Mouse (Mus musculus) MEL (cell line): ENCODE data around the gene Tcaf1. TPM values are rescaled to one million over a fixed set of nuclear protein-coding genes. Genes with fewer than 3 reads are reported as not detected.

Source experiments
- DNase-seq: peaks from one replicate; pipeline ENCODE4 v3.0.0; 2011; ENCODE audit warnings: low read depth, low spot score
- H3K27ac ChIP-seq: 2 replicates; pipeline ENCODE4 v1.5.1; 2012; ENCODE audit warnings: low read depth, mild to moderate bottlenecking, control low read depth, low read length, moderate library complexity; ENCODE audit not compliant: control insufficient read depth
- H3K27me3 ChIP-seq, 2 experiments: fragments of 150-350 bp in 1 of 2; sonication (generic) in 1 of 2; 2 replicates each; pipeline ENCODE4 v1.6.1; 2012; ENCODE audit warnings: low read length in 2 of 2, mild to moderate bottlenecking in 2 of 2, improper control_type of control experiment in 1 of 2, moderate library complexity in 1 of 2; ENCODE audit not compliant: insufficient read depth in 2 of 2, control insufficient read depth in 1 of 2
- H3K36me3 ChIP-seq, 2 experiments: 2 replicates each; pipeline ENCODE4 v1.6.1; 2012 to 2014; ENCODE audit warnings: low read length in 2 of 2, improper control_type of control experiment in 1 of 2, inconsistent platforms in 1 of 2, mild to moderate bottlenecking in 1 of 2; ENCODE audit not compliant: insufficient read depth in 2 of 2, control insufficient read depth in 1 of 2
- H3K4me1 ChIP-seq, 2 experiments: fragments of 150-350 bp in 1 of 2; sonication (generic) in 1 of 2; 2 replicates each; pipeline ENCODE4 v1.6.1; 2012; ENCODE audit warnings: low read length in 2 of 2, improper control_type of control experiment in 1 of 2, mild to moderate bottlenecking in 1 of 2; ENCODE audit not compliant: insufficient read depth in 2 of 2, control insufficient read depth in 1 of 2
- H3K4me3 ChIP-seq, 2 experiments: fragments of 150-350 bp in 1 of 2; sonication (generic) in 1 of 2; 2 replicates each; pipeline ENCODE4 v1.5.1; 2012; ENCODE audit warnings: low read depth in 2 of 2, low read length in 2 of 2, mild to moderate bottlenecking in 2 of 2, moderate library complexity in 2 of 2, control low read depth in 1 of 2, improper control_type of control experiment in 1 of 2; ENCODE audit not compliant: control insufficient read depth in 1 of 2, insufficient read depth in 1 of 2
- H3K79me2 ChIP-seq: 2 replicates; pipeline ENCODE4 v1.6.1; 2012; ENCODE audit warnings: mild to moderate bottlenecking, low read length, moderate library complexity; ENCODE audit not compliant: control insufficient read depth, poor library complexity, insufficient read depth
- H3K9ac ChIP-seq: 2 replicates; pipeline ENCODE4 v1.6.1; 2012; ENCODE audit warnings: low read depth, mild to moderate bottlenecking, control low read depth, low read length, moderate library complexity; ENCODE audit not compliant: control insufficient read depth, poor library complexity, severe bottlenecking
- H3K9me3 ChIP-seq: fragments of 150-350 bp; sonication (generic); replicated peaks from 2 replicates; pipeline ENCODE4 v1.6.1; 2012; ENCODE audit warnings: mild to moderate bottlenecking, low read length, improper control_type of control experiment, moderate library complexity; ENCODE audit not compliant: insufficient read depth
- CHD1 ChIP-seq: IDR thresholded peaks from 2 replicates; pipeline ENCODE4 v1.6.1; 2012; ENCODE audit warnings: low read depth, mild to moderate bottlenecking, inconsistent platforms, low read length, improper control_type of control experiment
- CHD2 ChIP-seq: IDR thresholded peaks from 2 replicates; pipeline ENCODE4 v1.6.1; 2011; ENCODE audit warnings: low read length, improper control_type of control experiment
- CTCF ChIP-seq, 3 experiments: IDR thresholded peaks in 2 of 3; conservative IDR thresholded peaks in 1 of 3; 2 replicates each; pipeline ENCODE4 v1.5.1; 2011 to 2012; ENCODE audit warnings: low read length in 3 of 3, low read depth in 2 of 3, mild to moderate bottlenecking in 2 of 3, improper control_type of control experiment in 1 of 3, inconsistent platforms in 1 of 3, mixed read lengths in 1 of 3, moderate library complexity in 1 of 3; ENCODE audit not compliant: control insufficient read depth in 1 of 3, insufficient read depth in 1 of 3, poor library complexity in 1 of 3, severe bottlenecking in 1 of 3
- E2F4 ChIP-seq: IDR thresholded peaks from 2 replicates; pipeline ENCODE4 v1.6.1; 2011; ENCODE audit warnings: low read depth, low read length, improper control_type of control experiment, borderline replicate concordance
- EP300 ChIP-seq, 2 experiments: IDR thresholded peaks; 2 replicates each; pipeline ENCODE4 v1.6.1; 2011; ENCODE audit warnings: improper control_type of control experiment in 2 of 2, low read length in 2 of 2, low read depth in 1 of 2, mild to moderate bottlenecking in 1 of 2
- ETS1 ChIP-seq: IDR thresholded peaks from 2 replicates; pipeline ENCODE4 v1.6.1; 2012; ENCODE audit warnings: low read depth, mild to moderate bottlenecking, inconsistent platforms, low read length, improper control_type of control experiment, moderate library complexity
- GATA1 ChIP-seq: IDR thresholded peaks from 2 replicates; pipeline ENCODE4 v1.6.1; 2011; ENCODE audit warnings: low read depth, low read length, improper control_type of control experiment
- JUND ChIP-seq: IDR thresholded peaks from 2 replicates; pipeline ENCODE4 v1.6.1; 2011; ENCODE audit warnings: low read depth, mild to moderate bottlenecking, improper control_type of control experiment, low read length
- MAZ ChIP-seq: IDR thresholded peaks from 2 replicates; pipeline ENCODE4 v1.6.1; 2012; ENCODE audit warnings: low read depth, mild to moderate bottlenecking, inconsistent platforms, low read length, improper control_type of control experiment
- MXI1 ChIP-seq: IDR thresholded peaks from 2 replicates; pipeline ENCODE4 v1.6.1; 2011; ENCODE audit warnings: mild to moderate bottlenecking, low read depth, low read length, improper control_type of control experiment
- MYB ChIP-seq: IDR thresholded peaks from 2 replicates; pipeline ENCODE4 v1.6.1; 2011; ENCODE audit warnings: mild to moderate bottlenecking, low read depth, low read length, improper control_type of control experiment
- NELFE ChIP-seq: IDR thresholded peaks from 2 replicates; pipeline ENCODE4 v1.6.1; 2011; ENCODE audit warnings: low read depth, low read length, improper control_type of control experiment
- NRF1 ChIP-seq: IDR thresholded peaks from 2 replicates; pipeline ENCODE4 v1.6.1; 2014; ENCODE audit warnings: low read depth, mild to moderate bottlenecking, inconsistent platforms, low read length, improper control_type of control experiment, moderate library complexity; ENCODE audit not compliant: poor library complexity, insufficient read depth, severe bottlenecking
- POLR2AphosphoS2 ChIP-seq: IDR thresholded peaks from 2 replicates; pipeline ENCODE4 v1.6.1; 2011; ENCODE audit warnings: low read length, improper control_type of control experiment
- RCOR1 ChIP-seq: IDR thresholded peaks from 2 replicates; pipeline ENCODE4 v1.6.1; 2012; ENCODE audit warnings: low read depth, mild to moderate bottlenecking, inconsistent platforms, low read length, improper control_type of control experiment
- SIN3A ChIP-seq: IDR thresholded peaks from 2 replicates; pipeline ENCODE4 v1.6.1; 2012; ENCODE audit warnings: low read length, improper control_type of control experiment, inconsistent platforms
- SMC3 ChIP-seq: IDR thresholded peaks from 2 replicates; pipeline ENCODE4 v1.6.1; 2011; ENCODE audit warnings: low read depth, low read length, improper control_type of control experiment
- TAL1 ChIP-seq: IDR thresholded peaks from 2 replicates; pipeline ENCODE4 v1.6.1; 2012; ENCODE audit warnings: mild to moderate bottlenecking, inconsistent platforms, low read length, moderate library complexity, mixed read lengths
- USF2 ChIP-seq, 2 experiments: IDR thresholded peaks; 2 replicates each; pipeline ENCODE4 v1.6.1; 2011 to 2012; ENCODE audit warnings: improper control_type of control experiment in 2 of 2, low read length in 2 of 2, borderline replicate concordance in 1 of 2, inconsistent platforms in 1 of 2, low read depth in 1 of 2, mild to moderate bottlenecking in 1 of 2; ENCODE audit not compliant: insufficient read depth in 1 of 2
- ZNF384 ChIP-seq: IDR thresholded peaks from 2 replicates; pipeline ENCODE4 v1.6.1; 2012; ENCODE audit warnings: low read depth, mild to moderate bottlenecking, inconsistent platforms, low read length, improper control_type of control experiment
- polyA plus RNA-seq, 2 experiments: library from polyadenylated mRNA; stranded (reverse) in 1 of 2; unstranded in 1 of 2; fragments of >175 nt in 1 of 2; fragments of >200 nt in 1 of 2; gene quantifications; 2 replicates each; pipeline versions ENCODE4 v1.2.1 to v1.2.4; 2012; ENCODE audit warnings: low replicate concordance in 2 of 2, low read depth in 1 of 2; ENCODE audit not compliant: insufficient read length in 2 of 2, insufficient read depth in 1 of 2, missing spikeins in 1 of 2
- total RNA-seq: library from RNA; depleted of rRNA; stranded (reverse); fragments of 300-350 nt; gene quantifications from 2 replicates; pipeline ENCODE4 v1.2.3, GENCODE M21; 2012

Tcaf1 gene
- total and polyA plus RNA-seq, 3 experiments = not detected

GRCm38 (mm10) chr6:42747846-42748245 lies 38.0 kb upstream of the Tcaf1 start:
- Histone ChIP-seq H3K79me2 (no peaks in the 10 kb centered on the region), H3K9me3 (no peaks in the 10 kb centered on the region), H3K27me3 (no peaks in the 10 kb centered on the region), H3K9ac (no peak overlapping the region), H3K27ac (no peak overlapping the region), H3K4me1 (no peaks in the 10 kb centered on the region), H3K4me3 (no peak overlapping the region), H3K36me3 (no peaks in the 10 kb centered on the region)
- DNase-seq = no peak
- TF ChIP-seq POLR2AphosphoS2 = no peak
- TF ChIP-seq MXI1 = no peak
- TF ChIP-seq CHD1 = no peak
- TF ChIP-seq ETS1 = no peak
- no peak for TF ChIP-seq E2F4
- no peak for TF ChIP-seq MYB
- TF ChIP-seq GATA1 = no peak
- no peak for TF ChIP-seq NRF1
- TF ChIP-seq CHD2 = no peak
- TF ChIP-seq CTCF (IDR thresholded peaks at IDR 0.05 in 2 of 3, conservative IDR thresholded peaks at IDR 0.05 in 1 of 3; ENCODE audit: control insufficient read depth in 1 of 3, insufficient read depth in 1 of 3, low read depth in 2 of 3, low read length in 3 of 3, poor library complexity in 1 of 3, severe bottlenecking in 1 of 3) = no peak
- no peak for TF ChIP-seq MAZ
- no peak for TF ChIP-seq JUND
- no peak for TF ChIP-seq SMC3
- TF ChIP-seq ZNF384 = no peak
- no peak for TF ChIP-seq USF2 (IDR thresholded peaks at IDR 0.05; ENCODE audit: borderline replicate concordance in 1 of 2, insufficient read depth in 1 of 2, low read depth in 1 of 2, low read length in 2 of 2)

GRCm38 (mm10) chr6:42742303-42742702 lies 32.4 kb upstream of the Tcaf1 start:
- Histone ChIP-seq H3K9me3 (no peaks in the 10 kb centered on the region), H3K27ac (no peak overlapping the region)
- no peak for DNase-seq

More at GRCm38 (mm10) chr6:42742303-42742702, 32.4 kb upstream of the Tcaf1 start:
- Histone ChIP-seq H3K36me3 (no peaks in the 10 kb centered on the region), H3K4me3 (no peak overlapping the region), H3K4me1 (no peaks in the 10 kb centered on the region), H3K79me2 (no peaks in the 10 kb centered on the region), H3K27me3 (no peaks in the 10 kb centered on the region), H3K9ac (no peak overlapping the region)
- TF ChIP-seq GATA1 = no peak
- no peak for TF ChIP-seq EP300 (IDR thresholded peaks at IDR 0.05; ENCODE audit: low read depth in 1 of 2, low read length in 2 of 2)
- TF ChIP-seq CTCF (IDR thresholded peaks at IDR 0.05 in 2 of 3, conservative IDR thresholded peaks at IDR 0.05 in 1 of 3; ENCODE audit: control insufficient read depth in 1 of 3, insufficient read depth in 1 of 3, low read depth in 2 of 3, low read length in 3 of 3, poor library complexity in 1 of 3, severe bottlenecking in 1 of 3) = no peak
- no peak for TF ChIP-seq SIN3A
- TF ChIP-seq NELFE = no peak
- no peak for TF ChIP-seq TAL1
- no peak for TF ChIP-seq USF2 (IDR thresholded peaks at IDR 0.05; ENCODE audit: borderline replicate concordance in 1 of 2, insufficient read depth in 1 of 2, low read depth in 1 of 2, low read length in 2 of 2)
- no peak for TF ChIP-seq CHD1
- TF ChIP-seq JUND = no peak
- no peak for TF ChIP-seq RCOR1
